Mouse (Mus musculus) yolk sac, embryonic 10.5 days (tissue): ENCODE data around the gene Tsc22d4.

Experiments used
- DNase-seq: peaks from one replicate; pipeline ENCODE4 v3.0.0-alpha.2; 2017; ENCODE audit warnings: low spot score

Gene Tsc22d4

GRCm38 (mm10) chr5:137745214-137746171 lies at the start of gene Tsc22d4:
TSS of gene Tsc22d4 (plus strand) at chr5:137745730.
- peak; percentile 96 for DNase-seq

- no peak for DNase-seq
Observed at GRCm38 (mm10) chr5:137695930-137696329, 49.6 kb upstream of the Tsc22d4 start.

GRCm38 (mm10) chr5:137699080-137699479 lies 46.5 kb upstream of the Tsc22d4 start:
- DNase-seq: no peak

GRCm38 (mm10) chr5:137699850-137700249 lies 45.7 kb upstream of the Tsc22d4 start:
- no peak for DNase-seq

- DNase-seq: no peak
Observed at GRCm38 (mm10) chr5:137705242-137705641, 40.3 kb upstream of the Tsc22d4 start.

GRCm38 (mm10) chr5:137706913-137707633 lies 38.5 kb upstream of the Tsc22d4 start:
- DNase-seq: peak; percentile 22

- no peak for DNase-seq
Observed at GRCm38 (mm10) chr5:137713454-137713853, 32.1 kb upstream of the Tsc22d4 start.

GRCm38 (mm10) chr5:137715685-137716084 lies 29.8 kb upstream of the Tsc22d4 start:
- DNase-seq: no peak

- DNase-seq: no peak
Observed at GRCm38 (mm10) chr5:137718020-137718790, 27.3 kb upstream of the Tsc22d4 start.

- no peak for DNase-seq
Observed at GRCm38 (mm10) chr5:137719088-137719487, 26.4 kb upstream of the Tsc22d4 start.

GRCm38 (mm10) chr5:137720558-137721164 lies 24.9 kb upstream of the Tsc22d4 start:
- DNase-seq: peak; percentile 47

- DNase-seq: no peak
Observed at GRCm38 (mm10) chr5:137723840-137724239, 21.7 kb upstream of the Tsc22d4 start.

GRCm38 (mm10) chr5:137726767-137727166 lies 18.8 kb upstream of the Tsc22d4 start:
- DNase-seq: no peak

GRCm38 (mm10) chr5:137733638-137734288 lies 11.8 kb upstream of the Tsc22d4 start:
- no peak for DNase-seq

- DNase-seq: peak; percentile 47
Observed at GRCm38 (mm10) chr5:137734289-137735061, 11.1 kb upstream of the Tsc22d4 start.

GRCm38 (mm10) chr5:137737400-137737940 lies 8.1 kb upstream of the Tsc22d4 start:
- DNase-seq: no peak

- peak; percentile 23 for DNase-seq
Observed at GRCm38 (mm10) chr5:137738516-137738915, 7.0 kb upstream of the Tsc22d4 start.

- no peak for DNase-seq
Observed at GRCm38 (mm10) chr5:137739471-137739870, 6.1 kb upstream of the Tsc22d4 start.

- DNase-seq: no peak
Observed at GRCm38 (mm10) chr5:137740506-137740905, 5.0 kb upstream of the Tsc22d4 start.
